Comparison of ENCODE assay signal across 10 mouse cellular contexts in genomic region chr9:30533780-30534343, GRCm38 (mm10).
A peak's percentile ranks its signal among the peaks of the same experiment; 100 is the strongest.
DNase-seq lines count a peak whose midpoint lies in the region; ATAC-seq lines count a peak whose summit lies in the region.
"Had no signal": no experiment of that assay in that cellular context is flagged by ENCODE, and none has a peak within 500 bp of the region (broad histone marks: within the 10 kb centered on the region; RNA-seq: fewer than 3 reads in every experiment).

No protein-coding gene starts in this region.

- no peak overlapping the region for H3K9ac ChIP-seq in neural tube, embryonic 12.5 days
- no peak overlapping the region for H3K9ac ChIP-seq in forebrain, embryonic 15.5 days (replicated peaks)
- H3K9ac ChIP-seq: heart, embryonic 13.5 days had no signal

- H3K27ac ChIP-seq in neural tube, embryonic 12.5 days: no peak overlapping the region
- H3K27ac ChIP-seq in forebrain, embryonic 15.5 days (replicated peaks): peak overlapping the region; percentile 53
- H3K27ac ChIP-seq: heart, embryonic 13.5 days had no signal

- no peak for ATAC-seq in neural tube, embryonic 12.5 days (ENCODE audit: low FRiP score, low read depth)
- peak; percentile 91 for ATAC-seq in forebrain, embryonic 15.5 days (replicated peaks)
- ATAC-seq: activated CD4-positive, CD25-positive, alpha-beta regulatory T cell, adult 4 months had no signal

- peak overlapping the region; percentile 10; the same call in 1 of the 2 replicates for H3K4me2 ChIP-seq in neural tube, embryonic 12.5 days (replicated peaks)
- peak overlapping the region; percentile 7; the same call in 1 of the 2 replicates for H3K4me2 ChIP-seq in forebrain, embryonic 15.5 days (replicated peaks)
- H3K4me2 ChIP-seq: heart, embryonic 13.5 days had no signal

- no peaks in the 10 kb centered on the region for H3K9me3 ChIP-seq in neural tube, embryonic 12.5 days
- H3K9me3 ChIP-seq in forebrain, embryonic 15.5 days: no peaks in the 10 kb centered on the region
- H3K9me3 ChIP-seq: heart, embryonic 13.5 days had no signal

- H3K36me3 ChIP-seq in neural tube, embryonic 12.5 days: no peaks in the 10 kb centered on the region
- H3K36me3 ChIP-seq in forebrain, embryonic 15.5 days: no peaks in the 10 kb centered on the region
- H3K36me3 ChIP-seq: heart, embryonic 13.5 days had no signal

- WGBS in neural tube, embryonic 12.5 days: 61% methylated on average over 11 of the region's 11 CpGs
- 29% methylated on average over 11 of the region's 11 CpGs for WGBS in forebrain, embryonic 15.5 days

- H3K4me1 ChIP-seq in neural tube, embryonic 12.5 days: 0 out of 2 replicates have a peak, but pooled peaks cover 5% of the 10 kb centered on the region
- H3K4me1 ChIP-seq in forebrain, embryonic 15.5 days: peaks cover 12% of the 10 kb centered on the region

- H3K4me3 ChIP-seq in neural tube, embryonic 12.5 days: no peak overlapping the region
- no peak overlapping the region for H3K4me3 ChIP-seq in forebrain, embryonic 15.5 days
- H3K4me3 ChIP-seq: heart, embryonic 13.5 days had no signal

- DNase-seq in neural tube, embryonic 10.5 days (ENCODE audit: extremely low spot score, low spot score): no peak
- peak; percentile 6 to 14 for DNase-seq in layer of hippocampus, postnatal 36 days
- DNase-seq in right cerebral cortex, postnatal 36 days (ENCODE audit: low spot score in 2 of 2): peak; percentile 4 to 28
- no peak for DNase-seq in adrenal gland, postnatal 36 days
- no peak for DNase-seq in urinary bladder, postnatal 36 days (ENCODE audit: low spot score in 2 of 2)
- DNase-seq: kidney, adult 8-10 months had no signal

- H3K27me3 ChIP-seq in neural tube, embryonic 12.5 days (replicated peaks): no peaks in the 10 kb centered on the region
- no peaks in the 10 kb centered on the region for H3K27me3 ChIP-seq in forebrain, embryonic 15.5 days
- H3K27me3 ChIP-seq: heart, embryonic 13.5 days had no signal

Comparison
In these comparisons a context has a peak if more than half of its experiments do, and no peak if none do; other contexts are left out.
1. DNase-seq: peak in layer of hippocampus, postnatal 36 days (2 of 2) and right cerebral cortex, postnatal 36 days (2 of 2); none in neural tube, embryonic 10.5 days (single experiment), adrenal gland, postnatal 36 days (0 of 2) and urinary bladder, postnatal 36 days (0 of 2).